Mouse (Mus musculus) kidney, adult 2 months (tissue): ENCODE measurements around the gene BC048562. TPM values are rescaled to one million over a fixed set of nuclear protein-coding genes. Genes with fewer than 3 reads are reported as not detected.
A peak's percentile ranks its signal among the peaks of the same experiment; 100 is the strongest.

Experiments
- DNase-seq: peaks from one replicate; pipeline ENCODE4 v3.0.0; 2021
- H3K27ac ChIP-seq: fragments of 200-500 bp; 2 replicates; pipeline ENCODE4 v1.5.1; 2012; ENCODE audit warnings: low read depth, low read length, control low read depth, inconsistent platforms; ENCODE audit not compliant: insufficient read depth
- H3K27me3 ChIP-seq: fragments of 200-500 bp; replicated peaks from 2 replicates; pipeline ENCODE4 v1.6.1; 2012; ENCODE audit warnings: mild to moderate bottlenecking, moderate library complexity, low read length, inconsistent platforms; ENCODE audit not compliant: control insufficient read depth, insufficient read depth
- H3K36me3 ChIP-seq: fragments of 200-500 bp; 2 replicates; pipeline ENCODE4 v1.6.1; 2012; ENCODE audit warnings: mild to moderate bottlenecking, moderate library complexity, low read length, inconsistent platforms; ENCODE audit not compliant: control insufficient read depth, insufficient read depth
- H3K4me1 ChIP-seq: fragments of 200-500 bp; 2 replicates; pipeline ENCODE4 v1.6.1; 2011; ENCODE audit warnings: low read length; ENCODE audit not compliant: control insufficient read depth, insufficient read depth
- H3K4me3 ChIP-seq: fragments of 200-500 bp; 2 replicates; pipeline ENCODE4 v1.5.1; 2011; ENCODE audit warnings: mild to moderate bottlenecking, low read depth, low read length, control low read depth; ENCODE audit not compliant: insufficient read depth
- CTCF ChIP-seq: fragments of 200-500 bp; conservative IDR thresholded peaks from 2 replicates; pipeline ENCODE4 v1.5.1; 2011; ENCODE audit warnings: low read depth, mild to moderate bottlenecking, control low read depth, low read length, moderate library complexity, mixed read lengths; ENCODE audit not compliant: insufficient read depth, insufficient read length
- POLR2A ChIP-seq: fragments of 200-500 bp; IDR thresholded peaks from one replicate; pipeline ENCODE4 v1.6.1; 2011; ENCODE audit warnings: low read depth, low read length, control low read depth
- WGBS: fragments of 180-500 bp; shearing (Covaris S2); methylation state at CpG from one replicate; pipeline ENCODE4 v1.1.7; 2018; 5-methylcytosine and 5-hydroxymethylcytosine counted together
- polyA plus RNA-seq: library from polyadenylated mRNA; depleted of rRNA; stranded (reverse); fragments of >200 nt; gene quantifications from 2 replicates; pipeline ENCODE4 v1.2.3, GENCODE M21; 2012

BC048562 gene
- polyA plus RNA-seq, 1 experiment, result not detected

DNA sequence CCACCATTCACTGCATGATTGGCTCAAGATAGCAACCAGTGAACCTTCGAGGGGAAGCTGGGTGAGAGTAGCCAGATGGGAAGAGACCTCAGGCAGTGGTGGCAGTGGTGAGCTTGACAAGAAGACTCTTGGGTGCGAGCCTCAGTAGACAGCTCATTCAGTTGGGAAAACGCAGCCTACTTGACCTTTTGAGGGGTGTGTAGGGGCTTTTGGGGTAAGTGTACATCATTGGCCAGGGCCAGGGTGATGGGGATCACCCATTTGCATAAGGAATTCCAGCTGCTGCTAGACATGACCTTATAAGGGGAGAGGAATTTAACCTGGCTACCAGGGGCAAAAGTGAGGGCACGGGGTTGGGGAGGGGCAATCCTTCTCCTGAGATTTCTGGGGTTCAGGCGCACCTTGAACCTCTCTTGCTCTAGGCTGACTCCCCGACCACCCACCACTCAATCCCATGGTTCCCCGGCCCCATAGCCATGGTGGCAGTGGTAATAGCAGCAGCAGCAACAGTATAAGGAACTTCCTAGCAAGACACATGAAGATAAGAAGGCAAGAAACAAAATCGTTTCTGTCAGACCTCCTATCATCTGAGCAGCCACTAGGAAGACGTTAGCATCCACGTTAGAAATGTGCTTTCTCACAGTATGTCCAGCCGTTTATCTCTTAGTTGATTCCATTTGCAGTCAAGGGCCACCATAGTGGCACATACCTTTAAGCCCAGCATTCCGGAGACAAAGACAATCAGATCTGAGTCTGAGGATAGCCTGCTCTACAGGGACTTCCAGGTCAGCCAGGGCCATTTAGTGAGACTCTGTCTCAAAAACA is 19.7 kb downstream of the BC048562 start:
- Histone ChIP-seq H3K36me3 (no peaks in the 10 kb centered on the region), H3K4me1 (peaks cover 14% of the 10 kb centered on the region), H3K27ac (no peak overlapping the region), H3K27me3 (no peaks in the 10 kb centered on the region), H3K4me3 (no peak overlapping the region)
- WGBS, result 76% methylated on average over 12 of the region's 12 CpGs
- no peak for DNase-seq
- no peak for TF ChIP-seq POLR2A

- Histone ChIP-seq H3K27me3 (no peaks in the 10 kb centered on the region), H3K27ac (no peak overlapping the region), H3K4me3 (no peak overlapping the region), H3K36me3 (no peaks in the 10 kb centered on the region), H3K4me1 (peaks cover 17% of the 10 kb centered on the region; the same call in 1 of the 2 replicates)
- TF ChIP-seq POLR2A (no peak), CTCF (no peak)
- WGBS, result 92% methylated on average over 10 of the region's 10 CpGs
- no peak for DNase-seq
Measured at GRCm38 (mm10) chr9:108456953-108457352, 20.7 kb downstream of the BC048562 start.

GRCm38 (mm10) chr9:108459939-108460318 is 23.6 kb downstream of the BC048562 start:
- no peak for DNase-seq

GRCm38 (mm10) chr9:108460319-108461178 is 24.3 kb downstream of the BC048562 start, which contains the start of gene Ccdc71:
Ccdc71 (plus strand) TSS chr9:108460527.
- peak; percentile 38 for TF ChIP-seq POLR2A
- no peak for TF ChIP-seq CTCF
- Histone ChIP-seq H3K27ac (peak within 1 kb of the TSS; percentile 78), H3K36me3 (no peaks in the 10 kb centered on the region), H3K4me3 (peak within 1 kb of the TSS; percentile 64), H3K27me3 (no peaks in the 10 kb centered on the region), H3K4me1 (peaks cover 14% of the 10 kb centered on the region; the same call in 1 of the 2 replicates)
- WGBS, result under 1% methylated on average over 51 of the region's 52 CpGs
- DNase-seq, result peak; percentile 91

More at GRCm38 (mm10) chr9:108459939-108460318, 23.6 kb downstream of the BC048562 start:
- peak overlapping the region; percentile 64 for H3K4me3 ChIP-seq
- 73% methylated on average over 1 of the region's 1 CpGs for WGBS
- H3K27ac ChIP-seq, result peak overlapping the region; percentile 65
- peaks cover 14% of the 10 kb centered on the region; the same call in 1 of the 2 replicates for H3K4me1 ChIP-seq
- no peaks in the 10 kb centered on the region for H3K36me3 ChIP-seq
- TF ChIP-seq CTCF (no peak), POLR2A (no peak)
- no peaks in the 10 kb centered on the region for H3K27me3 ChIP-seq

DNA sequence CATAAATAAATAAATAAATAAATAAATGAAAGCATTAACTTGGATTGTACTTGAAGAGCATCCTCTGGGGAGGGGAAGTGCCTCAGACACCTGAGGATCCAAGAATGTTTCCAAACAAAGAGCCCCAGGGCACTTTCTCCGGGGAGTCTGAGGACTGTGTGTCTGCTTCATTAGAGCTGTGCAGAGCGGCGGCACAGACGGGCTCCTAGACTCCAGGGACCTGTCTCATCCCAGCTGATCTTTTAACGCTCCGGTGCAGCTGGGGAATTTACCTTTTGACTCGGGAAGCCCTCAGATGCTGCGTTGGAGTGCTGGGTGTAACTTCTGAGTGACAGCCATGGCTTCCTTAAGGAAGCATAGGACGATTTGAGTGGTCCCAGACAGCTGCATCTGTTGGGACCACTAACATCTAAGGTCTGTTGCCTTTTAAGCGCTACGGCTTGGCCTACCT is 24.9 kb downstream of the BC048562 start, which contains the start of gene Klhdc8b:
TSS of gene Klhdc8b (minus strand) at position 401 of the 451 bp plus-strand sequence.
- no peaks in the 10 kb centered on the region for H3K27me3 ChIP-seq
- DNase-seq, result peak; percentile 56
- TF ChIP-seq CTCF (no peak), POLR2A (no peak)
- peak within 1 kb of the TSS; percentile 64 for H3K4me3 ChIP-seq
- H3K4me1 ChIP-seq, result peaks cover 14% of the 10 kb centered on the region; the same call in 1 of the 2 replicates
- 10% methylated on average over 11 of the region's 11 CpGs for WGBS
- H3K27ac ChIP-seq, result peak within 1 kb of the TSS; percentile 78
- H3K36me3 ChIP-seq, result no peaks in the 10 kb centered on the region

DNA sequence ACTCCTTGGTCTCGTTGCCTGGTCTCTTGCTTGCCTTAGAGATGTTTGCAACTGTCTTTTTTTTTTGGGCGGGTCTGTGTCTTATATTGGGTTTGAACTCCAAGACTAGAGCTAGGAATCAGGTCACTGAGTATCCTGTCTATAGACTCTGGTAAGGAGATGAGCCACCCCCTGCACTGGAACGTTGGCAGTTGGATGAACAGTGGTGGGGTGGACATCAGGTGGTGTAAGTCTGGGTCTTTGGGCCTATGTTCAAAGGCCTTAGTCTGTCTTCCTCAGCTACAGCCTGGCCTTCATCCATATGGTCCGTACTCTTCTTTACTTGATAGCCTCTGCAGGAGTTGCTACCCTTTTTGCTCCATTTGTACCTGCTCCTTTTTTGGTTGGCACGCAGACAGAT is 25.4 kb downstream of the BC048562 start:
- Histone ChIP-seq H3K36me3 (no peaks in the 10 kb centered on the region), H3K4me3 (peak overlapping the region; percentile 64; the same call in 1 of the 2 replicates), H3K27ac (peak overlapping the region; percentile 33; the same call in 1 of the 2 replicates), H3K27me3 (no peaks in the 10 kb centered on the region), H3K4me1 (peaks cover 14% of the 10 kb centered on the region; the same call in 1 of the 2 replicates)
- DNase-seq, result no peak
- TF ChIP-seq POLR2A (no peak), CTCF (no peak)
- WGBS, result 64% methylated on average over 5 of the region's 5 CpGs

GRCm38 (mm10) chr9:108462192-108462591 is 25.9 kb downstream of the BC048562 start:
- Histone ChIP-seq H3K27me3 (no peaks in the 10 kb centered on the region), H3K36me3 (no peaks in the 10 kb centered on the region), H3K4me1 (peaks cover 14% of the 10 kb centered on the region; the same call in 1 of the 2 replicates), H3K27ac (0 out of 2 replicates have a peak overlapping the region, but pooled peaks have one; percentile 33), H3K4me3 (no peak overlapping the region)
- DNase-seq, result peak; percentile 32
- no peak for TF ChIP-seq POLR2A
- TF ChIP-seq CTCF, result no peak
- WGBS, result 42% methylated on average over 10 of the region's 10 CpGs
